ENCODE assay signal across 18 mouse cellular contexts in the genomic region with DNA sequence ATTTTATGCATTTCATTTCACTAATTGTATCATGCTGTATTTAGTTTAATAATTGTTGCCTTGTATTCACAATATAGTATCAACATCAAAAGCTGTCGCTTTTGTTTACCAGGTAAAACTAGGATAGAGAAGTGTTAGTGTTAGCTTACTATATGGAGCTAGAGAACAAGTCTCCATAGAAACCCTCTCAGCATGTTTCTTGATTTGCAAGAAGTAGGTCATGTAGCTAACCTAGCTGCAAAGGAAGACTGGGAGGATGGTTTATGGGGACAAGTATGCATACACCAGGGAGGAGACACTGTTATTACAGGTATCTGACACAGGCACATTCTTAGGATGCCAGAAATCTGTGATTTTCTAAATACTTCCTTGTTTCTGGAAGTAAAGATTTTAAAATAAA.
"Had no signal": no experiment of that assay in that cellular context is flagged by ENCODE, and none has a peak within 500 bp of the region (broad histone marks: within the 10 kb centered on the region; RNA-seq: fewer than 3 reads in every experiment).

No protein-coding gene starts in this region.

- H3K4me3 ChIP-seq: liver, embryonic 15.5 days; lung, embryonic 15.5 days; megakaryocyte, embryonic 14.5 days; midbrain, embryonic 13.5 days; neural tube, embryonic 12.5 days; stomach, embryonic 15.5 days had no signal

- H3K36me3 ChIP-seq: liver, embryonic 15.5 days; lung, embryonic 15.5 days; midbrain, embryonic 13.5 days; neural tube, embryonic 12.5 days; stomach, embryonic 15.5 days had no signal

- H3K4me1 ChIP-seq: liver, embryonic 15.5 days; lung, embryonic 15.5 days; megakaryocyte, embryonic 14.5 days; midbrain, embryonic 13.5 days; neural tube, embryonic 12.5 days; stomach, embryonic 15.5 days had no signal

- H3K27me3 ChIP-seq: liver, embryonic 15.5 days; lung, embryonic 15.5 days; megakaryocyte, embryonic 14.5 days; midbrain, embryonic 13.5 days; neural tube, embryonic 12.5 days; stomach, embryonic 15.5 days had no signal

- DNase-seq: liver, postnatal 0 days; lung, adult 2 months; lung, postnatal 14 days; lung, postnatal 36 days; right cerebral cortex, postnatal 14 days; thymus, adult 18-20 months; thymus, postnatal 25 days; thymus, postnatal 4 days had no signal

- ATAC-seq: liver, postnatal 0 days; lung, postnatal 0 days; midbrain, embryonic 13.5 days; midbrain, embryonic 16.5 days had no signal

- H3K27ac ChIP-seq: liver, embryonic 15.5 days; lung, embryonic 15.5 days; macrophage; midbrain, embryonic 13.5 days; neural tube, embryonic 12.5 days; stomach, embryonic 15.5 days; stomach, postnatal 0 days had no signal
